Mouse (Mus musculus) liver, postnatal 0 days (tissue): ENCODE measurements around the gene Hba-a1.

Experiments
- CTCF ChIP-seq: sonication (generic); IDR thresholded peaks from 2 replicates; pipeline ENCODE4 v1.5.1; 2016; ENCODE audit warnings: antibody characterized with exemption, low read depth
- EP300 ChIP-seq: IDR thresholded peaks from 2 replicates; pipeline ENCODE4 v1.6.1; 2016; ENCODE audit warnings: antibody characterized with exemption, low read depth, mild to moderate bottlenecking

GRCm38 (mm10) chr11:32271178-32271577, 12.1 kb upstream of the Hba-a1 start:
- TF ChIP-seq EP300: no peak
- TF ChIP-seq CTCF: no peak
